Mouse (Mus musculus): ENCODE data around the gene Btbd35f17. TPM values are rescaled to one million over a fixed set of nuclear protein-coding genes. Genes with fewer than 3 reads are reported as not detected.

Btbd35f17 gene
- polyA plus RNA-seq (2012; rRNA removed; ENCODE audit: low replicate concordance), result not detected in 2 replicates

GRCm38 (mm10) chrX:4370336-4370735 lies at the start of gene Btbd35f17:
Gene Btbd35f17, plus strand, starts transcription at chrX:4370636.

Other genes starting within 250 kb of the Btbd35f17 start
- not detected in 2 replicates for gene Btbd35f28, start 174.1 kb upstream of the Btbd35f17 start, polyA plus RNA-seq (2012; rRNA removed; ENCODE audit: low replicate concordance)
- gene Btbd35f20, start 79.4 kb upstream of the Btbd35f17 start, polyA plus RNA-seq (2012; rRNA removed; ENCODE audit: low replicate concordance), result not detected in 2 replicates